Mouse (Mus musculus): ENCODE measurements around the gene Tmem121b.

DNA sequence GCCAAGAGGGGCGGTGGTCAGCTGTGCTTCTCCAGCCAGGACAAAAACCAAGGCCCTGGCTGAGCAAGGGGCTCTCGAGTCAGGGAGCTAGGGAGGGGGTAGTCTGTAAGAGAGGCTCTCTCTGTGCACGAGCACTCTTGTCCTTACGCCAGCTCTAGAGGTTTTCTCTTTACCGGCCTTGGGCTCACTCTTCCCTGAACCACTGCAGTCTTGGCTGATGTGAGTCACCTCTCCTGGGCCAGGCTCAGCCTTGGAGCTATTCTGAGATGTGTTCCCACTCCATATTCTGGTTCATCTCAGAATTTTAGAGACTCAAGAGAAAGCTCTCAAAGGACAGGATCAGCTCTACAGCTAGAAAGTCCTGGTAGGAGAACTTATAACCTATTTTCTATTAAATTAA, 23.7 kb upstream of the Tmem121b start:
- TF ChIP-seq CTCF (IDR thresholded peaks at IDR 0.05; ENCODE audit: low read depth, low read length) = no peak
- no peak for TF ChIP-seq EP300 (IDR thresholded peaks at IDR 0.05; ENCODE audit: insufficient read depth, low read depth, low read length)
- TF ChIP-seq POLR2A (IDR thresholded peaks at IDR 0.05; ENCODE audit: insufficient read depth, low read length) = no peak

Measured in ES-Bruce4 (cell line).